Mouse (Mus musculus) spleen, adult 2 months (tissue): ENCODE measurements around the gene Atg101.

Experiments
- CTCF ChIP-seq: fragments of 200-500 bp; IDR thresholded peaks from 2 replicates; pipeline ENCODE4 v1.5.1; 2011; ENCODE audit warnings: mild to moderate bottlenecking, inconsistent platforms; ENCODE audit not compliant: insufficient read depth, insufficient read length, insufficient replicate concordance; ENCODE audit errors: extremely low read depth
- POLR2A ChIP-seq: fragments of 200-500 bp; IDR thresholded peaks from 2 replicates; pipeline ENCODE4 v1.6.1; 2011; ENCODE audit warnings: low read depth, low read length, inconsistent platforms

DNA sequence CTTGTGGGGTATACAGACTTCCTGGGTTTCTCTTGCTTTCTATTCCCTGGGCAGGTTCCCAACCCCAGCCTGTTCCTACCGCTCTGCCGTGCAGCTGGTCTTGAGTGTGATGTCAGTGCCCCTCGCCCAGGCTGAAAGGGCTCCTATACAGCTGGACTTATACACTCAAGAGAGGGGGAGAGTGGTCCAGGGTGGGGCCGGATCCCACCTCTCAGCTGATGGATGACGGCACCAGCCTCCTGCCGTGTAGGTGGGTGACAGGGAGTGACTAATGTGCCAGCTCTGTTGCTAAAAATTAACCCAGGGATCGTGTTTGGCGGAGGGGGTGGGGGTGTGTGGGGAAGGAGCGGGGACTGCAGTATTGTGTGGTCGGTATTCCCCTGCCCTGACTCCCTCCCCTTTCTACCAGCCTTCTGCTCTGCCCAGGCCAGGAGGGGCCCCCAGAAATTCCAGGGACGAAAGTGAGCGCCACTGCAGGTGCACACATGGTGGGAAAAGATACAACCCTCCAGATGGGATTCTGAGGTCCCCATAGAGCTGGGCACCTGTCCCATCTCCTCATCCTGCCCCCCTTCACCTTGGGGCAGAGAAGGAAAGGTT is 48.2 kb upstream of the Atg101 start:
- no peak for TF ChIP-seq CTCF
- TF ChIP-seq POLR2A, result no peak
